Mouse (Mus musculus): ENCODE data around the gene Nos1. TPM values are rescaled to one million over a fixed set of nuclear protein-coding genes. Genes with fewer than 3 reads are reported as not detected.

Nos1 gene
- under 0.01 and 0.53 TPM in 2 replicates for total RNA-seq (2014; rRNA removed; ENCODE audit: low replicate concordance)
- polyA plus RNA-seq (2015; fragmentation: Nextera tagmentation; extraction: Ambion mirVana) = 0.05 TPM in 2 replicates

DNA sequence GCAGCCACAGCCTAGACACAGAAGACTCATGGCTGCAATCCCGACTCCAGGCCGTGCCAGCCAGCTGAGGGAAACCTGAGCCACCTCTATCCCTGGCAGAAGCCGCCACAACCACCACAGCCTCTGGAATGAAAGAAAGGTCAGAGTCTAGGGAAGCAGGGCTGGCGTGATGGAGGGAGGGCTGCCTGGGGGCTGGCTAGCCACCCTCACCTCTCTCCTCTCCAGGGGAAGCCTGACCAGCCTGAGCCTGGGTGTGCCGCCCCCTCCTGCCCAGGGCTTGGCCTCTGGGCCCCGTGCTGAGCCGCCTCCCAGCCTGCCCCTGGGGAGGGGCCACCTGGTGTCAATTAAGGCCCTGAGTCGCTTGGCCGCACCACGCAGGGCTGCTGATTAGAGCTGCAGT, at the start of gene Nos1:
Gene Nos1 (plus strand): TSS at position 352 of the 400 bp plus-strand sequence.
- no peak within 1 kb of the TSS for H3K9ac ChIP-seq (replicated peaks; ENCODE audit: low read depth, low read length)
- no peak for ATAC-seq (ENCODE audit: insufficient read depth, low read depth)
- 20% methylated on average over 10 of the region's 10 CpGs for WGBS
- no peak within 1 kb of the TSS for H3K4me3 ChIP-seq (ENCODE audit: low read depth, low read length)
- no peak within 1 kb of the TSS for H3K4me2 ChIP-seq (ENCODE audit: low read depth, low read length)
- no peaks in the 10 kb centered on the region for H3K36me3 ChIP-seq (replicated peaks; ENCODE audit: control insufficient read depth, insufficient read depth, low read length)
- DNase-seq (ENCODE audit: low spot score) = no peak
- H3K9me3 ChIP-seq (replicated peaks; ENCODE audit: control insufficient read depth, low read length) = no peaks in the 10 kb centered on the region
- no peaks in the 10 kb centered on the region for H3K4me1 ChIP-seq (ENCODE audit: control insufficient read depth, insufficient read depth)
- H3K27me3 ChIP-seq (ENCODE audit: control insufficient read depth, insufficient read depth, low read length) = no peaks in the 10 kb centered on the region
- H3K27ac ChIP-seq (ENCODE audit: low read depth) = no peak within 1 kb of the TSS
- no peak for TF ChIP-seq CTCF (IDR thresholded peaks at IDR 0.05; ENCODE audit: low read depth)
- no peak for TF ChIP-seq EP300 (IDR thresholded peaks at IDR 0.05; ENCODE audit: low read depth)

DNA sequence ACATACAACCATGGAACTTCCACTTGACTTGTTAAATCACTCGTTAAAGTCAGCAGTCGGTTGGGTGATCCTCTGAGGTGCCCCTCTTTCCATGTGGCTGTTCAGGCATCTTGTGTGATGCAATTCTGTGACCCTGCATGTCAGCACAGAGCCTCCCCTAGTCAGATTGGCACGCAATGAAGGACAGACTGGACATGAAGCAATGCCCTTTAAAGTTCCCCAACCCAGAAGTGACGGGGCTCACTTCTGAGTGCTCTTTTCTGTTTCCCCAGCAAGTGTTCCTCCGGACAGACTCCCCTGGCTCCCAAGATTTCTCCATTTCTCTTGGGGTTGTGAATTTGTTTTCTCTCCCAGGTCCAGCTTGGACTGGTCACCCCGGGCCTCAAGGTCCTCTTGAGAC, 49.5 kb upstream of the Nos1 start:
- WGBS = 69% methylated on average over 6 of the region's 6 CpGs
- no peaks in the 10 kb centered on the region for H3K27me3 ChIP-seq (ENCODE audit: control insufficient read depth, insufficient read depth, low read length)
- H3K9me3 ChIP-seq (replicated peaks; ENCODE audit: control insufficient read depth, low read length) = no peaks in the 10 kb centered on the region
- TF ChIP-seq EP300 (IDR thresholded peaks at IDR 0.05; ENCODE audit: low read depth) = no peak
- TF ChIP-seq CTCF (IDR thresholded peaks at IDR 0.05; ENCODE audit: low read depth) = no peak
- ATAC-seq (ENCODE audit: insufficient read depth, low read depth) = no peak
- H3K9ac ChIP-seq (replicated peaks; ENCODE audit: low read depth, low read length) = no peak overlapping the region
- no peaks in the 10 kb centered on the region for H3K36me3 ChIP-seq (replicated peaks; ENCODE audit: control insufficient read depth, insufficient read depth, low read length)
- no peak overlapping the region for H3K27ac ChIP-seq (ENCODE audit: low read depth)
- no peak for DNase-seq (ENCODE audit: low spot score)
- no peak overlapping the region for H3K4me2 ChIP-seq (ENCODE audit: low read depth, low read length)
- H3K4me3 ChIP-seq (ENCODE audit: low read depth, low read length) = no peak overlapping the region
- no peaks in the 10 kb centered on the region for H3K4me1 ChIP-seq (ENCODE audit: control insufficient read depth, insufficient read depth)

DNA sequence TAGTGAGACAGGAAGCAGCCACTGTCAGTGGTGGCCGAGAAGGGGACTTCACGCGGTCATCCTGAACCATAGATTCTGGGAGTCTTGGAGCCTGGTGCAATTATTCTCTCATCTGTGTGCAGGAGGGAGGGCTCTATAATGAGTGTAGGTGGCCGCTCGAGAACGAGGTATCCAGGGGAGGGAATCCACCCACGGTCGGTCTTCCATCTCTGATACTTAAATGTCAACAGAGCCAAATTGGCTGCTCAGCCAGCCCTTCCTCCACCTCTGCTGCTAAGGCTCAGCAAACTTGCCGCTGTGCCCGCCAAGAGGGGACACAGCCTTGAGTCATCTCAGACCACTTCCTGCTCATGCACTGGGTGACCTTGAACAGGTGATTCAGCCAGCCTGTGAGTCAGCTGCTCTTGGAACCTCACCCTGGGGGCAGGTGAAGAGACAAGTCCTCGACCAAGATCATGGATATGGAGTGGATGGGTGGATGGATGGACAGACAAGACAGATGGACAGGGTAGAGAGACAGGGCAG, 36.1 kb upstream of the Nos1 start:
- no peak overlapping the region for H3K27ac ChIP-seq (ENCODE audit: low read depth)
- 43% methylated on average over 11 of the region's 11 CpGs for WGBS
- no peak overlapping the region for H3K4me3 ChIP-seq (ENCODE audit: low read depth, low read length)
- H3K27me3 ChIP-seq (ENCODE audit: control insufficient read depth, insufficient read depth, low read length) = no peaks in the 10 kb centered on the region
- DNase-seq (ENCODE audit: low spot score) (no peak), ATAC-seq (ENCODE audit: insufficient read depth, low read depth) (no peak)
- TF ChIP-seq EP300 (IDR thresholded peaks at IDR 0.05; ENCODE audit: low read depth) (no peak), CTCF (IDR thresholded peaks at IDR 0.05; ENCODE audit: low read depth) (no peak)
- no peaks in the 10 kb centered on the region for H3K9me3 ChIP-seq (replicated peaks; ENCODE audit: control insufficient read depth, low read length)
- H3K36me3 ChIP-seq (replicated peaks; ENCODE audit: control insufficient read depth, insufficient read depth, low read length) = no peaks in the 10 kb centered on the region
- no peak overlapping the region for H3K9ac ChIP-seq (replicated peaks; ENCODE audit: low read depth, low read length)
- no peaks in the 10 kb centered on the region for H3K4me1 ChIP-seq (ENCODE audit: control insufficient read depth, insufficient read depth)
- no peak overlapping the region for H3K4me2 ChIP-seq (ENCODE audit: low read depth, low read length)

DNA sequence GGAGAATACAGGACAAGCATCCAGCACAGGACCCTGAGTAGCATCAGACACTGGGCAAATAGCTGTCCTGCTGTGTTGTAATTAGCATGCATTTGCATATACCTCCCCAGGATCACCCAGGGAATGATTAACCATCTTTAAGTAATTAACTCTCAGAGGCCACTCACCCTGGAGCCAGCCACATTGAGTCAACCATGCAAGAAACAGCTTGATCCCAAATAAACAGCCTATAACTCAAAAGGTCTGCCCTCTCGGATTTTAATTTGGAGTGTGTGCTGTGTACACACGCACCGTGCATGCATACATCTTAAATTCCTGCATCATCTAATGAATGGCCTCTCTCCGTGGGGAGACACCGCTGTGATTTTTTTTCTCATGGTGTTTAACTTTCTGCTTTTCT, 31.5 kb upstream of the Nos1 start:
- no peak for ATAC-seq (ENCODE audit: insufficient read depth, low read depth)
- Histone ChIP-seq H3K9ac (replicated peaks; ENCODE audit: low read depth, low read length) (no peak overlapping the region), H3K9me3 (replicated peaks; ENCODE audit: control insufficient read depth, low read length) (no peaks in the 10 kb centered on the region), H3K27ac (ENCODE audit: low read depth) (no peak overlapping the region), H3K4me1 (ENCODE audit: control insufficient read depth, insufficient read depth) (no peaks in the 10 kb centered on the region), H3K4me3 (ENCODE audit: low read depth, low read length) (no peak overlapping the region), H3K27me3 (ENCODE audit: control insufficient read depth, insufficient read depth, low read length) (no peaks in the 10 kb centered on the region), H3K4me2 (ENCODE audit: low read depth, low read length) (no peak overlapping the region), H3K36me3 (replicated peaks; ENCODE audit: control insufficient read depth, insufficient read depth, low read length) (no peaks in the 10 kb centered on the region)
- 48% methylated on average over 5 of the region's 5 CpGs for WGBS
- TF ChIP-seq CTCF (IDR thresholded peaks at IDR 0.05; ENCODE audit: low read depth) = no peak
- DNase-seq (ENCODE audit: low spot score) = no peak

DNA sequence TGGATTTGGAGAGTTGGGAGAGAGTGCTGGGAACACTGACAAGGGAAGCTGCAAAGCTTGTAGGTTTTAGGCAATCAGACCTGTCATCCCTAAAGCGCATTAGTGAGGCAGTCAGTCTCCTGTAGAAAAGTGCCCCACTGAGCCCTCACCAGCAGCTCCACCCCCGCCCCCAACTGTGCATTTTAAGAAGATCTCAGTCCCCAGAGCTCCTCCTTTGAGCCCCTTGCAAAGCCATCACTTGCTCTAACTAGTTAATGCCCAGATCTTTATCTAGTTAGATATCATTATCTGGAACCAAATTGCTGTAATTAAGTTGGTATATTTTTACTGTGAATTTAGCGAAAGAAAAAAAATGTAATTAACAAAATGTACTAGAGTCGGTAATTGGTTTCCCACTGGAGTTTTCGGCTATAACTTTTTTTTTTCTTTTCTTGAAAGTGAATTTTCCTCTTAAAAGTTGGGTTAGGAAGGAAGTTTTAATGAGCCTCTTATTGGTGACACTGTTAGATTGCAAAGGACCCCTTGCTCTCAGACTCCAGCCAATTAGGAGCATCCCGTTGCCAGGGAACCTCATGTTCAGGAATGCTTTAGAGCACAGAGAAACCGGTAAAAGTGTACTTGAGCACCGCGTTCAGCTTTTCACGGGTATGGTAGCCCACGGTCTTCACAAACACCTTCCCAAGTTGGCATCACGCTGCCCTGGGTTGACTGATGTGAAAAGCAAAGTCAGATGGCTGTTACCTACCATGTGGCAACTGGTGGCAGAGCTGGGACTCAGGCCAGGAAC, 22.9 kb upstream of the Nos1 start:
- ATAC-seq (ENCODE audit: insufficient read depth, low read depth) (no peak), DNase-seq (ENCODE audit: low spot score) (no peak)
- Histone ChIP-seq H3K27me3 (ENCODE audit: control insufficient read depth, insufficient read depth, low read length) (no peaks in the 10 kb centered on the region), H3K4me2 (ENCODE audit: low read depth, low read length) (no peak overlapping the region), H3K4me1 (ENCODE audit: control insufficient read depth, insufficient read depth) (no peaks in the 10 kb centered on the region), H3K9ac (replicated peaks; ENCODE audit: low read depth, low read length) (no peak overlapping the region), H3K36me3 (replicated peaks; ENCODE audit: control insufficient read depth, insufficient read depth, low read length) (no peaks in the 10 kb centered on the region), H3K9me3 (replicated peaks; ENCODE audit: control insufficient read depth, low read length) (no peaks in the 10 kb centered on the region), H3K4me3 (ENCODE audit: low read depth, low read length) (no peak overlapping the region), H3K27ac (ENCODE audit: low read depth) (no peak overlapping the region)
- WGBS = 33% methylated on average over 12 of the region's 12 CpGs
- TF ChIP-seq EP300 (IDR thresholded peaks at IDR 0.05; ENCODE audit: low read depth) (no peak), CTCF (IDR thresholded peaks at IDR 0.05; ENCODE audit: low read depth) (no peak)

Data from heart, postnatal 0 days (tissue).